Mouse (Mus musculus): Measurements from ENCODE around the gene Adh4.

- TF ChIP-seq GATA1 (IDR thresholded peaks at IDR 0.05; ENCODE audit: borderline replicate concordance, low read length) (no peak), CTCF (IDR thresholded peaks at IDR 0.05; ENCODE audit: low read depth, low read length) (no peak), POLR2AphosphoS5 (IDR thresholded peaks at IDR 0.05; ENCODE audit: insufficient replicate concordance, low read depth, low read length) (no peak), GATA2 (IDR thresholded peaks at IDR 0.05; ENCODE audit: borderline replicate concordance, low read depth, low read length) (no peak), TAL1 (conservative IDR thresholded peaks at IDR 0.05; ENCODE audit: low read depth, low read length) (no peak)
Observed at GRCm38 (mm10) chr3:138366181-138366580, 49.1 kb upstream of the Adh4 start.
